Mouse (Mus musculus) cerebellum, adult 11-12 months (tissue): ENCODE measurements around the gene Nkiras1.
A peak's percentile ranks its signal among the peaks of the same experiment; 100 is the strongest.
"Not testable (repeated sequence)": the region's sequence is repeated elsewhere in the genome, so short reads cannot be mapped to it uniquely, and the experiment has no call there.

Source experiments
- DNase-seq: peaks from one replicate; pipeline ENCODE4 v3.0.0; 2022

Gene Nkiras1

GRCm38 (mm10) chr14:18270529-18271441 lies at the start of gene Nkiras1, which contains the start of gene Rpl15:
Nkiras1 (plus strand) TSS chr14:18271136.
Rpl15 (minus strand) TSS chr14:18271391.
- DNase-seq: peak; percentile 100

GRCm38 (mm10) chr14:18221977-18222376 lies 49.0 kb upstream of the Nkiras1 start:
- DNase-seq: no peak

GRCm38 (mm10) chr14:18225431-18225830 lies 45.5 kb upstream of the Nkiras1 start:
- not testable (repeated sequence) for DNase-seq

GRCm38 (mm10) chr14:18226181-18226580 lies 44.8 kb upstream of the Nkiras1 start:
- peak; percentile 59 for DNase-seq

GRCm38 (mm10) chr14:18229751-18230150 lies 41.2 kb upstream of the Nkiras1 start:
- not testable (repeated sequence) for DNase-seq

GRCm38 (mm10) chr14:18231866-18232265 lies 39.1 kb upstream of the Nkiras1 start:
- DNase-seq: not testable (repeated sequence)

GRCm38 (mm10) chr14:18233076-18233475 lies 37.9 kb upstream of the Nkiras1 start:
- no peak for DNase-seq

- DNase-seq: no peak
These were observed 36.7 kb upstream of the Nkiras1 start for GRCm38 (mm10) chr14:18233981-18234960.

- not testable (repeated sequence) for DNase-seq
These were observed 34.3 kb upstream of the Nkiras1 start for GRCm38 (mm10) chr14:18236496-18237235.

GRCm38 (mm10) chr14:18237381-18237780 lies 33.6 kb upstream of the Nkiras1 start:
- DNase-seq: no peak

GRCm38 (mm10) chr14:18238131-18238749 lies 32.7 kb upstream of the Nkiras1 start:
- DNase-seq: peak; percentile 99

GRCm38 (mm10) chr14:18238750-18239731 lies 31.9 kb upstream of the Nkiras1 start, which contains the start of gene Nr1d2:
Nr1d2 (minus strand) TSS chr14:18239127.
- peak; percentile 100 for DNase-seq

GRCm38 (mm10) chr14:18240132-18240531 lies 30.8 kb upstream of the Nkiras1 start:
- DNase-seq: no peak

- DNase-seq: no peak
These were observed 29.1 kb upstream of the Nkiras1 start for GRCm38 (mm10) chr14:18241786-18242185.

- DNase-seq: no peak
These were observed 28.3 kb upstream of the Nkiras1 start for GRCm38 (mm10) chr14:18242638-18243130.

- DNase-seq: no peak
These were observed 9.7 kb upstream of the Nkiras1 start for GRCm38 (mm10) chr14:18261203-18261602.

- no peak for DNase-seq
These were observed 7.5 kb upstream of the Nkiras1 start for GRCm38 (mm10) chr14:18263427-18263826.

- not testable (repeated sequence) for DNase-seq
These were observed 898 bp upstream of the Nkiras1 start for GRCm38 (mm10) chr14:18269947-18270528.

GRCm38 (mm10) chr14:18271666-18272065 lies 730 bp downstream of the Nkiras1 start:
- peak; percentile 41 for DNase-seq

GRCm38 (mm10) chr14:18274526-18274925 lies 3.6 kb downstream of the Nkiras1 start:
- DNase-seq: no peak
